Mouse (Mus musculus) C2C12 (cell line): ENCODE data around the gene Fthl17c.

ENCODE experiments used
- CEBPB ChIP-seq: IDR thresholded peaks from one replicate; pipeline ENCODE4 v1.6.1; 2011; ENCODE audit warnings: low read depth, mild to moderate bottlenecking, control low read depth, moderate library complexity
- CTCF ChIP-seq: IDR thresholded peaks from one replicate; pipeline ENCODE4 v1.5.1; 2011; ENCODE audit not compliant: control insufficient read depth, insufficient read depth, insufficient read length
- MYOD1 ChIP-seq: IDR thresholded peaks from one replicate; pipeline ENCODE4 v1.6.1; 2011; ENCODE audit warnings: low read depth; ENCODE audit not compliant: control insufficient read depth, insufficient read length
- MYOG ChIP-seq: IDR thresholded peaks from one replicate; pipeline ENCODE4 v1.6.1; 2011; ENCODE audit not compliant: control insufficient read depth, insufficient read length; ENCODE audit errors: extremely low read depth
- USF1 ChIP-seq: IDR thresholded peaks from one replicate; pipeline ENCODE4 v1.6.1; 2011; ENCODE audit warnings: low read depth, mild to moderate bottlenecking, control low read depth, moderate library complexity

DNA sequence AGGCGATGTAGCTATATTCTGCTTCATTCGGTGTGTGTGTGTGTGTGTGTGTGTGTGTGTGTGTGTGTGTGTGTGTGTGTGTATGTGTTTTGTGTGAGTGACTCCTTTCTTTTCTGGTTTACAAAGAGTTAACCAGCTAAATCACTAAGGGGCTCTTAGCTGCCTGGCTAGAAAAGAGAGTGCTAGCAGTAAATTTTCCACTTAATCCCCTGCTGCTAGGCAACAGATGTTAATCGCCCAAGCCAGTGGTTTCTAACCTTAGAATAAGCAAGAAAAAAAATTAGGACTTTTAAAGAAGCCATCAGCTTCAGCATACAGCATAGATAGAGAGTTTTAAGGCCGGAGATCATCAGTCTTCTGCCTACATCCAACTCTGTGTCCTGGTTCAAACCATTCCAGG lies 49.1 kb downstream of the Fthl17c start:
- TF ChIP-seq CTCF (no peak), CEBPB (no peak), USF1 (no peak), MYOD1 (no peak), MYOG (no peak)
